Mouse (Mus musculus): Measurements from ENCODE around the gene Psma7. TPM values are rescaled to one million over a fixed set of nuclear protein-coding genes. Genes with fewer than 3 reads are reported as not detected.

Gene Psma7
- polyA plus RNA-seq, 1 experiment from 2014 or later, result 541 TPM

DNA sequence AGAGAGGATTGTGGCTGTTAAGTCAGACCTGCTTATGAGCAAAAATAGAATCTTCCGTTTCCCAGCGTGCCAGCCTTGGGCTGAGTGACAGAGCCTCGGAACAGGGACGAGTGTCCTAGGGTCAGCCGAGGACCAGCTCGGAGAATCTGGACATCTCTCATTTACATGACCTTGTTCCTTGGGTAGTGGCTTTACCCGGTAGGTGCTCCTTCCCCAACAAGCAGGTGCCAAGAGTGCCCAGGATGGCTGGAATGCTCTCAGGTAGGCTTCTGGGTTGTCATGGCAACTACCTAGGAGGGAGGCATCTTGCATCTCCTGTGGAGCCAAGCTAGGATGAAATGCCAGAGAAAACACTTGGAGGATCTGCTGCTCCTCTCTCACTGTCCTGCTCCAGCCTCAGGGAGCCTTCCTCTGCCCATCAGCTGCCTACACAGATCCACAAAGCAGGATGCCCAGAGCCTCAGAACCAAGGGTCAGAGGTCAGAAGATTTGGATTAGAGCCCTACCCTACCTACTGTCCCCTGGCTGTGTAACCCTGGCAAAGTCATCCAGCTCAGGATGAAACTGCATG lies 22.1 kb downstream of the Psma7 start:
- Histone ChIP-seq H3K9me3 (no peaks in the 10 kb centered on the region), H3K4me3 (no peak overlapping the region), H3K27ac (replicated peaks) (no peak overlapping the region), H3K4me2 (replicated peaks) (no peak overlapping the region), H3K36me3 (no peaks in the 10 kb centered on the region), H3K27me3 (peaks cover 17% of the 10 kb centered on the region), H3K9ac (replicated peaks) (no peak overlapping the region), H3K4me1 (peaks cover 6% of the 10 kb centered on the region; the same call in 1 of the 2 replicates)
- WGBS, result 80% methylated on average over 7 of the region's 7 CpGs
- ATAC-seq (replicated peaks), result no peak

DNA sequence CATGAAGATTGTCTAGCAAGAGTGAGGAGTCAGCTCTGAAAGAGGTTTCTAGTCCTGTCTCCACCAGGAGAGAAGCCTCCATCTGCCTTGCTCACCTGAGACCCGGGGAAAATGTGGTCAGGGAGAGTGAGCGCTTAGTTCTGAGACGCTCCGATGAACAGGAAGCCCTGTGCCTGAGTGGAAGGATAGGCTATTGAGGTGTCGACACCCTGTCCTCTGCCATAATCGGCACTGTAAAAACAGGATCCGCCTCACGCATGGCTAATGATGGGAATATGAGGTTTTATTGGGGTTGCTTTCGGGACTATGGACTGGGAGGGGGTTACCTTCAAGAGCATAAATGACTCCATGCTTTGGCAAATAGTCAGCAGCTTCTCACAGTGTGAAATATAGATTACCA lies 23.7 kb downstream of the Psma7 start:
- H3K9ac ChIP-seq (replicated peaks), result no peak overlapping the region
- no peaks in the 10 kb centered on the region for H3K36me3 ChIP-seq
- no peaks in the 10 kb centered on the region for H3K9me3 ChIP-seq
- no peak overlapping the region for H3K4me3 ChIP-seq
- no peak for ATAC-seq (replicated peaks)
- H3K4me1 ChIP-seq, result no peaks in the 10 kb centered on the region
- no peak overlapping the region for H3K27ac ChIP-seq (replicated peaks)
- H3K27me3 ChIP-seq, result peaks cover 17% of the 10 kb centered on the region
- WGBS, result 83% methylated on average over 9 of the region's 9 CpGs
- H3K4me2 ChIP-seq (replicated peaks), result no peak overlapping the region

DNA sequence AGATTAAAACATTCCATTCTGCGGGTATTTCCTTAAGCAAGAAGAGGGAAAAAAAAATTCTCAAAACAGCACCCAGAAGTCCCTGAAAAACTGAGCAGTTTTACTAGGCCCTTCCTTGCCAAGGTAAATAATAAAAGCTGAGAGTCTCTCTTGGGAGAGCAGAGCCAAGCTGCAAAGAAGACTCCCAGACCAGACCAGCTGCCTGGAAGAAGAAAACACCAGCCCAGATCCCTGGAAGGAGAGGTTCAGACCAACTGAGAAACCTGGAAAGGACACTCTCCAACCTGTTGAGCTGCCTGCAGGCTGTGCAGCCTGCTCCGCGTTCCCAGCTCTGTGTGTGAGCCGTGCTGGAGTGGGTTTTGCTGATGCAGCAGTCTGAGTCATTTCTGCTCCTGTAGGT lies 24.6 kb downstream of the Psma7 start:
- Histone ChIP-seq H3K9me3 (no peaks in the 10 kb centered on the region), H3K4me1 (no peaks in the 10 kb centered on the region), H3K27me3 (peaks cover 8% of the 10 kb centered on the region), H3K36me3 (no peaks in the 10 kb centered on the region), H3K27ac (replicated peaks) (no peak overlapping the region), H3K4me2 (replicated peaks) (no peak overlapping the region), H3K4me3 (no peak overlapping the region), H3K9ac (replicated peaks) (no peak overlapping the region)
- WGBS, result 60% methylated on average over 4 of the region's 4 CpGs
- ATAC-seq (replicated peaks), result no peak

DNA sequence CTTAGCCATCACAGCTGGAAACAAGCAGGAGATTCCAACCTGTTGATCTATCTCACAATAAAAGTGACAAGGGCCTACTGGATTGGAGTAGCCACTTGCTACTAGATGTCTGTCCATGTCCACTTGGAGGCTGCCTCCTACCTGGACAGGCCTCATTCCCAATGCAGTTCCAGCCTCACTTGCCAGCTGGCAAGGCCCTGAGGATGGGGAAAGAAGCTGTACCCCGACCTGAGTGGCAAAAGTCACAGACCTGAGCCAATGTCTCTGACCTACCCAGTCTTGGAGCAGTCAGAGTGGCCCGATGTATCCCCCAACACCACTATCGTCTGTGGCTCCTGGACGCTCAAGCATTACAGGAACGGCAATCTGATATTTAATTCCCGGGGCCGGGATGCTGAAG lies 28.5 kb downstream of the Psma7 start:
- no peak overlapping the region for H3K27ac ChIP-seq (replicated peaks)
- H3K4me1 ChIP-seq, result no peaks in the 10 kb centered on the region
- no peak for ATAC-seq (replicated peaks)
- no peak overlapping the region for H3K9ac ChIP-seq (replicated peaks)
- WGBS, result 89% methylated on average over 7 of the region's 7 CpGs
- H3K9me3 ChIP-seq, result no peaks in the 10 kb centered on the region
- no peak overlapping the region for H3K4me2 ChIP-seq (replicated peaks)
- no peaks in the 10 kb centered on the region for H3K27me3 ChIP-seq
- no peaks in the 10 kb centered on the region for H3K36me3 ChIP-seq
- no peak overlapping the region for H3K4me3 ChIP-seq

DNA sequence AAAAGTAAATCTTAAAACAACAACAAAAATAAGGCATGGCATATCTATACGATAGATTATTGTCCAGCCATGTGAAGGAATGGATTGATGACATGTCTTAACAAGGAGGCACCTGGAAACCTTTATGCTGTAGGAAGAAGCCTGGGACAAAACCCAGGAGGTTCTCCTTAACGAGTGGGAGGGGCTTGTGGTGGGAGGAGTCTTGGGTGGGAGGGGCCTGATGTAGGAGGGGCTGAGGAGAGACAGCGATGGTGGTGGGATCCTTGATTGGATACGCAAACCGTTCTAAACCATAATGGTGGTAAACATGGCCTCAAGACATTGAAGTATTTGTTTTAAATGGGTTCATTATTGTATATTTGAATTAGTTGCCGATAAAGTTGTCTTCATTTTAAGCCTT lies 30.9 kb downstream of the Psma7 start:
- WGBS, result 87% methylated on average over 6 of the region's 6 CpGs

DNA sequence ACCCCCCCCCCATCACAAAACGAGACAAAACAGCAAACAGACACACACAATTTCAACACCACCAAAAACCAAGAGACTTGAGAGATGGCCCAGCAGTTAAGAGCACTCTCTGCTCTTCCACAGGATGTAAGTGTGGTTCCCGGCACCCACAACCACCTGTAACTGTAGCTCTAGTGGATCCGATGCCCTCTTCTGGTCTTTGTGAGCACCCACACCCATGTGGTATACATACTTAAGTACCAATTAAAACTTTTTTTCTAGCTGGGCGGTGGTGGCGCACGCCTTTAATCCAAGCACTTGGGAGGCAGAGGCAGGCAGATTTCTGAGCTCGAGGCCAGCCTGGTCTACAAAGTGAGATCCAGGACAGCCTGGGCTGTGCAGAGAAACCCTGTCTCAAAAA lies 31.5 kb downstream of the Psma7 start:
- Histone ChIP-seq H3K36me3 (no peaks in the 10 kb centered on the region), H3K4me2 (replicated peaks) (no peak overlapping the region), H3K4me1 (no peaks in the 10 kb centered on the region), H3K9me3 (no peaks in the 10 kb centered on the region), H3K27ac (replicated peaks) (no peak overlapping the region), H3K27me3 (no peaks in the 10 kb centered on the region), H3K9ac (replicated peaks) (no peak overlapping the region), H3K4me3 (no peak overlapping the region)
- WGBS, result 90% methylated on average over 7 of the region's 7 CpGs
- no peak for ATAC-seq (replicated peaks)

More for the DNA sequence above, 30.9 kb downstream of the Psma7 start:
- H3K27ac ChIP-seq (replicated peaks), result no peak overlapping the region
- H3K27me3 ChIP-seq, result no peaks in the 10 kb centered on the region
- H3K4me3 ChIP-seq, result no peak overlapping the region
- H3K9me3 ChIP-seq, result no peaks in the 10 kb centered on the region
- no peaks in the 10 kb centered on the region for H3K36me3 ChIP-seq
- no peak for ATAC-seq (replicated peaks)
- H3K4me1 ChIP-seq, result no peaks in the 10 kb centered on the region
- H3K9ac ChIP-seq (replicated peaks), result no peak overlapping the region
- no peak overlapping the region for H3K4me2 ChIP-seq (replicated peaks)

DNA sequence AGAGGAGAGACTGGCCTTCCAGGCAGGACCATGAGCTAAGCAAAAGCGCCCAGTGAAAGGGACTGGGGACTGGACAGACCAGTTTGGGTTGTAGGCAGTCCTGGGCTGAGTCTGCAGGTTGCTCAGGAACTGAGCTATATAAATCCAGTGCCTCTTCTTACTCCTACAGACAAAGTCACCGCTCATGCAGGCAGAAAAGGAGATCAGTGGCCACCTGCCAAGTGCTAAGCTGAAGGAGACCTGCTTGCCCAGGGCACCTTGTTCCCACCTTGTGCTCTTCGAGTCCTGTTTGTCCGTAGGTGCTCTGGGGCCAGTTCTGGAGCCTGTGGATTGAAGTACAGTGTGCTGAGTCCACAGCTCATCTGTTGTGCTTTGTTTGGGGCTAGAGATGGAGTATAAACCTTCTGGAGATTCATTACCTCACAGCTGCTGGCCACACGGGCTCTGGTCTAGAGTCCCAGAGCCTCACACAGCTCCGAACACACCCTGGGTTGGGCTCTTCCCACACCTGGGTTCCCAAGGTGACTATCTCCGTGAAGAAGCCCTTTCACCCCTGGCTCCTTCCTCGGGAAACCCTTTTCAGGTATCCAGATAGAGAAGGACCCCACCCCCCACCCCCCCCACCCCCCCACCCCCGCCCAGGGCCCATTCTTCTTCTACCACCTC lies 35.7 kb downstream of the Psma7 start:
- no peak overlapping the region for H3K27ac ChIP-seq (replicated peaks)
- 49% methylated on average over 8 of the region's 9 CpGs for WGBS
- no peak for ATAC-seq (replicated peaks)
- no peak overlapping the region for H3K4me3 ChIP-seq
- no peak overlapping the region for H3K4me2 ChIP-seq (replicated peaks)
- H3K27me3 ChIP-seq, result no peaks in the 10 kb centered on the region
- H3K4me1 ChIP-seq, result no peaks in the 10 kb centered on the region
- no peaks in the 10 kb centered on the region for H3K36me3 ChIP-seq
- no peaks in the 10 kb centered on the region for H3K9me3 ChIP-seq
- no peak overlapping the region for H3K9ac ChIP-seq (replicated peaks)

DNA sequence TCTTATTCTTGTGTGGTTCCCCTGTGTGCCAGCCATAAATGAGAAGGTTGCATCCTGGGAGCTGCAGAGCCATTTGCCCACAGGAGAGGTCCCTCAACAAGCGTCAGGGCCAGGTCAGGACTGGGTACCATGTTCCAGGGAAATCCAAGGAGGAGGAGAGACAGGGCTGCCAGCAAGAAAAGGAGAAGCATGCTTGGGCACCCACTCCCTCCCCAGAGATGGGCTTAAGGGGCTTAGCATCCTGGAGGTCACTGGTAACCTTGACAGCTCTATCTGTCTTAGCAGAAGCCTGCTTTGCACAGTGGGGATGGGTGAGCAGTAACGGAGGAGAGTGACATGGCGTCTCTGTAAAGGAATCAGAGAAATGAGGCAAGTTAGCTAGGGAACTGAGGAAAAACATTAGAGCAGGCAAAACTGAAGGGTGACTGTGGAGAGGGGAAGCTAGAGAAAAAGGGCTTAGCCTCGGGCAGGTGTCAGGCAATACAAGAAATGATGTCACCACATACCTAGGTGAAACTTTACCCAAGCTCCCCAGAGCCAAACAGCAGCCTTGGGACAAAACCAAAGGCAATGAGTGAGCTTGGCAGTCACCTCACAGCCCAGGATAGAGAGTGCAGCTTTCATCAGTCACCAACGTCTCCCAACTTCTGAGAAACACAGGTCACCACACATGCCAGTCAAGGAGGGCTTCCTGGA lies 36.4 kb downstream of the Psma7 start:
- no peak overlapping the region for H3K9ac ChIP-seq (replicated peaks)
- H3K36me3 ChIP-seq, result no peaks in the 10 kb centered on the region
- no peaks in the 10 kb centered on the region for H3K4me1 ChIP-seq
- no peaks in the 10 kb centered on the region for H3K9me3 ChIP-seq
- H3K4me3 ChIP-seq, result no peak overlapping the region
- H3K27me3 ChIP-seq, result no peaks in the 10 kb centered on the region
- no peak overlapping the region for H3K4me2 ChIP-seq (replicated peaks)
- 66% methylated on average over 5 of the region's 5 CpGs for WGBS
- no peak for ATAC-seq (replicated peaks)
- no peak overlapping the region for H3K27ac ChIP-seq (replicated peaks)

DNA sequence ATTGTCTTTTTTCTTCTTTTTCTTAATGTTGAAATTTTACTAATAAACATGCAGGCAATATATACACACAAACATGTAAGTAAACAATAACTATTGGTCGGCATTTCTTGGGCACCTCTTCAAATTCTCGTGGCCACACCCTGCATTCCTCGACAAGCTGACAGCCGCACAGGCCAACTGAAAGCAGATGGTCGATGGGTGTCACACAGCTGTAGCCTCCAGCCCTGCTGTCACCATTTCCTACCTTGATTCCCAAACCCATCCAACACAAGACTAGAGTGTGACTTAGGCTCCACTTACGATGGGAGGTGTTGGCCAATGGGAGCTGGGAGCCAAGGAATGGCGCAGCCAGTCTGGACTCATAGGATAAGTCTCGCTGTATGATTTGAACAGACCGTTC lies 40.6 kb downstream of the Psma7 start:
- Histone ChIP-seq H3K9me3 (no peaks in the 10 kb centered on the region), H3K27me3 (no peaks in the 10 kb centered on the region), H3K9ac (replicated peaks) (no peak overlapping the region), H3K4me2 (replicated peaks) (no peak overlapping the region), H3K4me3 (no peak overlapping the region), H3K27ac (replicated peaks) (no peak overlapping the region), H3K36me3 (no peaks in the 10 kb centered on the region), H3K4me1 (no peaks in the 10 kb centered on the region)
- WGBS, result 90% methylated on average over 9 of the region's 9 CpGs
- no peak for ATAC-seq (replicated peaks)

DNA sequence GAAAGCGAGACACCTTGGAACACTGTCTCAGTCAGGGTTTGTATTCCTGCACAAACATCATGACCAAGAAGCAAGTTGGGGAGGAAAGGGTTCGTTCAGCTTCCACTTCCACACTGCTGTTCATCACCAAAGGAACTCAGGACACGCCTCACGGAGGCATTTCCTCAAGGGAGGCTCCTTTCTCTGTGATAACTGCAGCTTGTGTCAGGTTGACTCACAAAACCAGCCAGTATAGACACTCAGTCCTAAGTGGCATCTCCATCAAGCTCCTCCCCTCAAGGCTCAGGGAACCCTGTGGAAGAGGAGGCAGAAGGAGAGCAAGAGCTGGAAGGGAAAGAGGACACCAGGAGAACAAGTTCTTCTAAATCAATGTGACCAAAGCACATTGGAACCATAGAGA lies 43.8 kb downstream of the Psma7 start:
- Histone ChIP-seq H3K4me2 (replicated peaks) (no peak overlapping the region), H3K4me3 (no peak overlapping the region), H3K27ac (replicated peaks) (no peak overlapping the region), H3K9ac (replicated peaks) (no peak overlapping the region), H3K27me3 (no peaks in the 10 kb centered on the region), H3K36me3 (no peaks in the 10 kb centered on the region), H3K9me3 (no peaks in the 10 kb centered on the region), H3K4me1 (no peaks in the 10 kb centered on the region)
- 84% methylated on average over 4 of the region's 4 CpGs for WGBS
- no peak for ATAC-seq (replicated peaks)

DNA sequence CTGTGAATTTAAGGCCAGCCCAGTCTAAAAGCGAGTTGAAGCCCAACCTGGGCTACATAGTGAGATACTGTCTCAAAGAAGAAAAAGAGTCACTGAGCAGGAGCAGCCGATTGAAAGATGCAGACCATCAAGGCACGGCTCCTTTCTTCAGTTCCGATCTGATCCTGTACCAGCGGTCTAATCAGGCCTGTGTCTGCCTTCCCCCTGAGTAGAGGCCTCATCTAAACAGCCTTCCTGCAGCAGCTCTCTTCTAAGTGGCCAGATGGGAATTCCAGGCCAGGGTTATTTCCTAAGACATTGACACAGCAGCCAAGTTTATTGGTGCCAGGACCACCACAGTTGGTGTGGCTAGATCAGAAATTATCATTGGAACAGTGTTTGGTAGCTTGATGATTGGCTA lies 49.2 kb downstream of the Psma7 start:
- H3K36me3 ChIP-seq, result no peaks in the 10 kb centered on the region
- WGBS, result 88% methylated on average over 5 of the region's 5 CpGs
- H3K4me3 ChIP-seq, result no peak overlapping the region
- H3K27ac ChIP-seq (replicated peaks), result no peak overlapping the region
- H3K9me3 ChIP-seq, result no peaks in the 10 kb centered on the region
- no peaks in the 10 kb centered on the region for H3K27me3 ChIP-seq
- H3K4me2 ChIP-seq (replicated peaks), result no peak overlapping the region
- no peak for ATAC-seq (replicated peaks)
- H3K4me1 ChIP-seq, result no peaks in the 10 kb centered on the region
- H3K9ac ChIP-seq (replicated peaks), result no peak overlapping the region

DNA sequence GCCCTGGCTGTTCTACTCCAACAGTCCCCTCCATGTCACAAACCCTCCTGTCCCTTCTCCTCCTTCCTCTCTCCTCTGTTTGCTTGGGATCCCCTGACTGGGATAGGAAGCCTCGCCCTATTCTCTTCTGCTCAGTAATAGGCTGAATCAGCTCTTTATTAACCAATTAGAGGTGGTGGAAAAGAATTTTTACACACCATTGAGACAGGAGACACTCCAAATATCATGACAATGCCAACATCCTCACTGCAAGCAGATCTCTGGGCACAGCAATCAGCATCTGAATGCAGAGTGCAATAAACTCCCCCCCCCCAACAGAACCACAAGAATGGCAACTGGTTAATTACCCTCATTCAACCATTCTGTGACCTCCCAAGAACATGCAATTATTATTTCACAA lies 53.1 kb downstream of the Psma7 start:
- 27% methylated on average over 1 of the region's 1 CpGs for WGBS
- H3K9ac ChIP-seq (replicated peaks), result no peak overlapping the region

More for the DNA sequence above, 53.1 kb downstream of the Psma7 start:
- Histone ChIP-seq H3K4me3 (no peak overlapping the region), H3K27ac (replicated peaks) (no peak overlapping the region), H3K4me2 (replicated peaks) (no peak overlapping the region), H3K9me3 (no peaks in the 10 kb centered on the region), H3K27me3 (no peaks in the 10 kb centered on the region), H3K36me3 (no peaks in the 10 kb centered on the region), H3K4me1 (no peaks in the 10 kb centered on the region)
- ATAC-seq (replicated peaks), result no peak
